ENCODE assay signal across 9 mouse cellular contexts in genomic region chr6:117920659-117921640, GRCm38 (mm10). TPM values are rescaled to one million over a fixed set of nuclear protein-coding genes. Genes with fewer than 3 reads are reported as not detected.
A peak's percentile ranks its signal among the peaks of the same experiment; 100 is the strongest.
DNase-seq lines count a peak whose midpoint lies in the region; ATAC-seq and TF ChIP-seq lines count a peak whose summit lies in the region.
"Had no signal": no experiment of that assay in that cellular context is flagged by ENCODE, and none has a peak within 500 bp of the region (broad histone marks: within the 10 kb centered on the region; RNA-seq: fewer than 3 reads in every experiment).

No protein-coding gene starts in this region.

- H3K27me3 ChIP-seq in hindbrain, embryonic 11.5 days (ENCODE audit: control insufficient read depth, insufficient read depth, low read length): no peaks in the 10 kb centered on the region
- H3K27me3 ChIP-seq in hindbrain, embryonic 12.5 days: no peaks in the 10 kb centered on the region
- no peaks in the 10 kb centered on the region for H3K27me3 ChIP-seq in kidney, embryonic 15.5 days
- H3K27me3 ChIP-seq: neural tube, embryonic 12.5 days had no signal

- no peak overlapping the region for H3K4me3 ChIP-seq in hindbrain, embryonic 11.5 days (ENCODE audit: low read depth, low read length)
- H3K4me3 ChIP-seq in hindbrain, embryonic 12.5 days: no peak overlapping the region
- H3K4me3 ChIP-seq in cortical plate, adult 2 months (ENCODE audit: insufficient read depth, low read length): no peak overlapping the region
- no peak overlapping the region for H3K4me3 ChIP-seq in kidney, embryonic 15.5 days (replicated peaks)
- H3K4me3 ChIP-seq: neural tube, embryonic 12.5 days had no signal

- H3K36me3 ChIP-seq in hindbrain, embryonic 11.5 days (ENCODE audit: control insufficient read depth, insufficient read depth, low read length): no peaks in the 10 kb centered on the region
- H3K36me3 ChIP-seq in hindbrain, embryonic 12.5 days: peaks cover 8% of the 10 kb centered on the region
- H3K36me3 ChIP-seq in kidney, embryonic 15.5 days: peaks cover 45% of the 10 kb centered on the region

- DNase-seq in hindbrain, embryonic 11.5 days (ENCODE audit: low spot score): peak; percentile 59
- DNase-seq in ES-CJ7 (ENCODE audit: low read depth, low spot score): peak; percentile 87
- DNase-seq in urinary bladder, postnatal 14 days (ENCODE audit: low spot score): no peak
- DNase-seq in layer of hippocampus, adult 11-12 months (ENCODE audit: low spot score): no peak

- no peak for ATAC-seq in hindbrain, embryonic 11.5 days (ENCODE audit: low FRiP score)
- ATAC-seq in hindbrain, embryonic 12.5 days (ENCODE audit: low FRiP score): no peak
- ATAC-seq in kidney, embryonic 15.5 days (replicated peaks; ENCODE audit: low FRiP score): no peak
- peak; percentile 53 for ATAC-seq in megakaryocyte, adult 5-6 weeks (ENCODE audit: poor library complexity, severe bottlenecking)

- WGBS in hindbrain, embryonic 11.5 days: 76% methylated on average over 3 of the region's 3 CpGs
- 67% methylated on average over 3 of the region's 3 CpGs for WGBS in hindbrain, embryonic 12.5 days
- 45% methylated on average over 3 of the region's 3 CpGs for WGBS in kidney, embryonic 15.5 days

- no peaks in the 10 kb centered on the region for H3K9me3 ChIP-seq in hindbrain, embryonic 11.5 days (ENCODE audit: control insufficient read depth, low read length)
- H3K9me3 ChIP-seq in hindbrain, embryonic 12.5 days (replicated peaks): no peaks in the 10 kb centered on the region
- no peaks in the 10 kb centered on the region for H3K9me3 ChIP-seq in kidney, embryonic 15.5 days (replicated peaks)
- H3K9me3 ChIP-seq: neural tube, embryonic 12.5 days had no signal

- no peak overlapping the region for H3K4me2 ChIP-seq in hindbrain, embryonic 11.5 days (replicated peaks; ENCODE audit: low read depth, low read length)
- no peak overlapping the region for H3K4me2 ChIP-seq in hindbrain, embryonic 12.5 days (replicated peaks)
- H3K4me2 ChIP-seq in kidney, embryonic 15.5 days: peak overlapping the region; percentile 8; the same call in 1 of the 2 replicates
- H3K4me2 ChIP-seq: neural tube, embryonic 12.5 days had no signal

- H3K9ac ChIP-seq in hindbrain, embryonic 11.5 days (ENCODE audit: low read depth, low read length): no peak overlapping the region
- H3K9ac ChIP-seq in hindbrain, embryonic 12.5 days: no peak overlapping the region
- H3K9ac ChIP-seq in kidney, embryonic 15.5 days: no peak overlapping the region
- H3K9ac ChIP-seq: neural tube, embryonic 12.5 days had no signal

- TF ChIP-seq CTCF in cortical plate, adult 2 months (IDR thresholded peaks at IDR 0.05; ENCODE audit: extremely low read depth, insufficient read depth, low read length): peak; percentile 71

- H3K27ac ChIP-seq in hindbrain, embryonic 11.5 days (ENCODE audit: low read depth, low read length): no peak overlapping the region
- no peak overlapping the region for H3K27ac ChIP-seq in hindbrain, embryonic 12.5 days
- no peak overlapping the region for H3K27ac ChIP-seq in cortical plate, adult 2 months (ENCODE audit: insufficient read depth, low read length)
- no peak overlapping the region for H3K27ac ChIP-seq in kidney, embryonic 15.5 days
- H3K27ac ChIP-seq: neural tube, embryonic 12.5 days had no signal

- H3K4me1 ChIP-seq in hindbrain, embryonic 11.5 days (replicated peaks; ENCODE audit: control insufficient read depth, insufficient read depth, low read length): peaks cover 4% of the 10 kb centered on the region
- peaks cover 23% of the 10 kb centered on the region for H3K4me1 ChIP-seq in hindbrain, embryonic 12.5 days
- H3K4me1 ChIP-seq in cortical plate, adult 2 months (ENCODE audit: control insufficient read depth, insufficient read depth, low read length): no peaks in the 10 kb centered on the region; the same call in 1 of the 2 replicates
- H3K4me1 ChIP-seq in kidney, embryonic 15.5 days: peaks cover 38% of the 10 kb centered on the region

- no peak for TF ChIP-seq POLR2A in cortical plate, adult 2 months (IDR thresholded peaks at IDR 0.05; ENCODE audit: extremely low read depth, insufficient read depth, low read length)

RNA-seq across cellular contexts. Expression of gene Fxyd4, which starts 16.5 kb away (rescaled TPM):
- polyA plus RNA-seq in hindbrain, embryonic 11.5 days (2014; fragmentation: Nextera tagmentation; extraction: Ambion mirVana): 1.6 and 2.5 TPM in 2 replicates
- polyA plus RNA-seq in hindbrain, embryonic 12.5 days (2016; fragmentation: Nextera tagmentation; extraction: Ambion mirVana): 1.9 and 3.1 TPM in 2 replicates
- 0.17 TPM in 1 of 2 replicates, not detected in the other for polyA plus RNA-seq in cortical plate, adult 2 months (2012; rRNA removed)
- polyA plus RNA-seq in kidney, embryonic 15.5 days (2015; fragmentation: Nextera tagmentation; extraction: Ambion mirVana): 81.2 and 92.6 TPM in 2 replicates
- total RNA-seq in megakaryocyte, adult 5-6 weeks (2015): not detected in 2 replicates
- not detected in 2 replicates for total RNA-seq in megakaryocyte, adult 5-6 weeks (2017)

RNA-seq across cellular contexts. Expression of gene Hnrnpf, which starts 20.8 kb away (rescaled TPM):
- polyA plus RNA-seq in hindbrain, embryonic 11.5 days (2014; fragmentation: Nextera tagmentation; extraction: Ambion mirVana): 619 and 688 TPM in 2 replicates
- polyA plus RNA-seq in hindbrain, embryonic 12.5 days (2016; fragmentation: Nextera tagmentation; extraction: Ambion mirVana): 474 and 480 TPM in 2 replicates
- polyA plus RNA-seq in cortical plate, adult 2 months (2012; rRNA removed): 101 and 111 TPM in 2 replicates
- polyA plus RNA-seq in kidney, embryonic 15.5 days (2015; fragmentation: Nextera tagmentation; extraction: Ambion mirVana): 748 and 781 TPM in 2 replicates
- total RNA-seq in megakaryocyte, adult 5-6 weeks (2015): 648 and 668 TPM in 2 replicates
- 1,188 and 1,238 TPM in 2 replicates for total RNA-seq in megakaryocyte, adult 5-6 weeks (2017)

RNA-seq across cellular contexts. Expression of gene Zfp239, which starts 59.0 kb away (rescaled TPM):
- polyA plus RNA-seq in hindbrain, embryonic 11.5 days (2014; fragmentation: Nextera tagmentation; extraction: Ambion mirVana): 11.8 and 13.3 TPM in 2 replicates
- 12.2 and 14.9 TPM in 2 replicates for polyA plus RNA-seq in hindbrain, embryonic 12.5 days (2016; fragmentation: Nextera tagmentation; extraction: Ambion mirVana)
- polyA plus RNA-seq in cortical plate, adult 2 months (2012; rRNA removed): 34.0 and 34.5 TPM in 2 replicates
- 9.4 and 12.7 TPM in 2 replicates for polyA plus RNA-seq in kidney, embryonic 15.5 days (2015; fragmentation: Nextera tagmentation; extraction: Ambion mirVana)
- 0.40 and 0.43 TPM in 2 replicates for total RNA-seq in megakaryocyte, adult 5-6 weeks (2015)
- not detected in 2 replicates for total RNA-seq in megakaryocyte, adult 5-6 weeks (2017)

Comparison
In these comparisons a context has a peak if more than half of its experiments do, and no peak if none do; other contexts are left out.
1. DNase-seq: peak in hindbrain, embryonic 11.5 days (single experiment) and ES-CJ7 (single experiment); none in urinary bladder, postnatal 14 days (single experiment) and layer of hippocampus, adult 11-12 months (single experiment).
2. RNA of gene Fxyd4, which starts 16.5 kb away (polyA plus RNA-seq): 81.2 to 92.6 TPM in kidney, embryonic 15.5 days; 1.9 to 3.1 TPM in hindbrain, embryonic 12.5 days, 1.6 to 2.5 TPM in hindbrain, embryonic 11.5 days and 0.17 TPM in cortical plate, adult 2 months; every median in the first group is over 10 times any median in the second.